Mouse (Mus musculus) olfactory bulb, adult 2 months (tissue): ENCODE results near the gene Cryba4.

Experiments used
- CTCF ChIP-seq: fragments of 200-500 bp; IDR thresholded peaks from 2 replicates; pipeline ENCODE4 v1.5.1; 2012; ENCODE audit warnings: low read depth, mild to moderate bottlenecking, low read length, moderate library complexity; ENCODE audit not compliant: insufficient read depth
- POLR2A ChIP-seq: fragments of 200-500 bp; IDR thresholded peaks from 2 replicates; pipeline ENCODE4 v1.6.1; 2012; ENCODE audit warnings: mild to moderate bottlenecking, low read depth, low read length, moderate library complexity; ENCODE audit not compliant: insufficient read depth

DNA sequence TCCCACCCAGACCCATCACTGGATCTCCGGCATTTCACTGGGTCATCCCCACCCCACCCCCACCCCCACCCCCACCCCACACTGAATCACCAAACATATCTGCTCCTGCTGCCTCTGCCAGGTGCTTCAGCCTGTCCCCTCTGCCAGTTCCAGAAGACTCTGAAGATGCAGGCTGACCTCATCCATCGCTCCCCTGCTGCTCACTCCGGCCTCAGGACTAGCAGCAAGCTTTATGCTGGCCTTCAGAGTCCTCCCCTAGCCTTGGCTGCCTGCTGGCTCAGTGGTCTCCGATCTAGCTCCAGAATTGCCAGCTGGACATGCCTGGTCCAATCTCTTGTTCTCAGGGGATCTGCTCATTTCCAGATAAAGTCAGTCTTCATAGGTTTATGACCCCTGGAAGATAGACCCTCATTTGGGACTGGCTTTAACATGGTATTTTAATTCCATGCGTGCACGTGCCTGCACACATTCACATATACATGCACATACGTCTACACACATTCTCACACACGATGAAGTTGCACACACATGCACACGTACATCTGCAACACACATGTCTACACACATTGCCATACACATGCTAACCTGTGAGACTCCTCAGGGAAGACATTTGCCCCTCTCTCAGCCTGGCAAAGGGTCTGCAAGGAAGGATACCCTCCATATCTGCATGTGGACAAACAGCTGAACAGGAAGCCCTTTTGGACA, 14.3 kb downstream of the Cryba4 start:
- TF ChIP-seq CTCF (no peak), POLR2A (no peak)
